Mouse (Mus musculus) hindbrain, postnatal 0 days (tissue): ENCODE results near the gene Lyst. TPM values are rescaled to one million over a fixed set of nuclear protein-coding genes. Genes with fewer than 3 reads are reported as not detected.
"Not testable (repeated sequence)": the region's sequence is repeated elsewhere in the genome, so short reads cannot be mapped to it uniquely, and the experiment has no call there.

Experiments used
- ATAC-seq: fragments of 200-750 bp; cut with Nextera tagmentation; 2 replicates; pipeline ENCODE4 v1.8.0; 2017; ENCODE audit warnings: mild to moderate bottlenecking, moderate TSS enrichment, moderate library complexity
- DNase-seq: peaks from one replicate; pipeline ENCODE4 v3.0.0-alpha.2; 2015; ENCODE audit warnings: low spot score
- H3K27ac ChIP-seq: fragments of 300-500 bp; sonication (generic); 2 replicates; pipeline ENCODE4 v1.5.1; 2014; ENCODE audit warnings: mild to moderate bottlenecking
- H3K27me3 ChIP-seq: fragments of 300-500 bp; sonication (generic); 2 replicates; pipeline ENCODE4 v1.6.1; 2014; ENCODE audit warnings: low read length, mixed read lengths; ENCODE audit not compliant: insufficient read depth
- H3K36me3 ChIP-seq: fragments of 300-500 bp; sonication (generic); 2 replicates; pipeline ENCODE4 v1.6.1; 2014; ENCODE audit warnings: low read length, mixed read lengths; ENCODE audit not compliant: insufficient read depth
- H3K4me1 ChIP-seq: fragments of 300-500 bp; sonication (generic); 2 replicates; pipeline ENCODE4 v1.6.1; 2014; ENCODE audit warnings: antibody characterized with exemption, low read length, mixed read lengths; ENCODE audit not compliant: insufficient read depth
- H3K4me2 ChIP-seq: fragments of 300-500 bp; sonication (generic); 2 replicates; pipeline ENCODE4 v1.6.1; 2014; ENCODE audit warnings: low read depth, mild to moderate bottlenecking, low read length, moderate library complexity, mixed read lengths
- H3K4me3 ChIP-seq: fragments of 300-500 bp; sonication (generic); 2 replicates; pipeline ENCODE4 v1.5.1; 2014; ENCODE audit warnings: low read length
- H3K9ac ChIP-seq: fragments of 300-500 bp; sonication (generic); replicated peaks from 2 replicates; pipeline ENCODE4 v1.6.1; 2014; ENCODE audit warnings: mild to moderate bottlenecking, low read length, moderate library complexity, mixed read lengths
- H3K9me3 ChIP-seq: fragments of 300-500 bp; sonication (generic); 2 replicates; pipeline ENCODE4 v1.6.1; 2016; ENCODE audit warnings: low read length, mixed read lengths
- CTCF ChIP-seq: IDR thresholded peaks from 2 replicates; pipeline ENCODE4 v1.5.1; 2016; ENCODE audit warnings: antibody characterized with exemption, control low read depth, low read depth
- WGBS: fragments of 180-500 bp; shearing (Covaris S2); extraction: QIAGEN DNeasy Blood & Tissue Kit; methylation state at CpG from one replicate; pipeline ENCODE4 v1.1.7; 2014; 5-methylcytosine and 5-hydroxymethylcytosine counted together
- polyA plus RNA-seq: library from polyadenylated mRNA; unstranded; fragments of >200 nt; fragmentation: Nextera tagmentation; extraction: Ambion mirVana; gene quantifications from 2 replicates; pipeline ENCODE4 v1.2.1, GENCODE M21; 2015
- total RNA-seq: library from RNA; depleted of rRNA; stranded (reverse); fragments of >200 nt; gene quantifications from 2 replicates; pipeline ENCODE4 v1.2.3, GENCODE M21; 2014

The Lyst gene
- total and polyA plus RNA-seq, 2 experiments from 2014 or later = 3.7 to 14.8 TPM

DNA sequence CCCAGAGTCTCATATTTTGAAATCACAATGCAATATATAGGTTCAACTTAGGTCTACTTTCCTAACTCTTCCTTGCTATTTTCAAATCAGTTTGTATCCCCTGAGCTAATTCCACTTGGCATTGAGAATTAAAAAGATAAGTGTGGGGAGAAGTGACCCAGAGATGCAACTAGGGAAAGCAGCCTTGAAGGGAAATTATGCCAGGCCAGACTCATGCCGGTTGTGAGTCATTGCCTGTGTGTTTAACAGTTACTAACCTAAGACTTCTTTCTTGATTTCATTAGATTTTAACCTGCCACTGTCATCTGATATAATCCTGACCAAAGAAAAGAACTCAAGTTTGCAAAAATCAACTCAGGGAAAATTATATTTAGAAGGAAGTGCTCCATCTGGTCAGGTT, 43.5 kb downstream of the Lyst start:
- Histone ChIP-seq H3K27ac (no peak overlapping the region), H3K9me3 (no peaks in the 10 kb centered on the region), H3K27me3 (no peaks in the 10 kb centered on the region), H3K4me3 (no peak overlapping the region), H3K4me1 (no peaks in the 10 kb centered on the region), H3K4me2 (no peak overlapping the region), H3K36me3 (no peaks in the 10 kb centered on the region), H3K9ac (no peak overlapping the region)
- 86% methylated on average over 1 of the region's 1 CpGs for WGBS
- ATAC-seq (no peak), DNase-seq (no peak)
- TF ChIP-seq CTCF = no peak

DNA sequence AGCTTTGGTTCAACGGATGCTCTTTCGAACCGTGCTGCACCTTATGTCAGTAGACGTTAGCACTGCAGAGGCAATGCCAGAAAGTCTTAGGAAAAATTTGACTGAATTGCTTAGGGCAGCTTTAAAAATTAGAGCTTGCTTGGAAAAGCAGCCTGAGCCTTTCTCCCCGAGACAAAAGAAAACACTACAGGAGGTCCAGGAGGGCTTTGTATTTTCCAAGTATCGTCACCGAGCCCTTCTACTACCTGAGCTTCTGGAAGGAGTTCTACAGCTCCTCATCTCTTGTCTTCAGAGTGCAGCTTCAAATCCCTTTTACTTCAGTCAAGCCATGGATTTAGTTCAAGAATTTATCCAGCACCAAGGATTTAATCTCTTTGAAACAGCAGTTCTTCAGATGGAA, 44.5 kb downstream of the Lyst start:
- no peak for ATAC-seq

DNA sequence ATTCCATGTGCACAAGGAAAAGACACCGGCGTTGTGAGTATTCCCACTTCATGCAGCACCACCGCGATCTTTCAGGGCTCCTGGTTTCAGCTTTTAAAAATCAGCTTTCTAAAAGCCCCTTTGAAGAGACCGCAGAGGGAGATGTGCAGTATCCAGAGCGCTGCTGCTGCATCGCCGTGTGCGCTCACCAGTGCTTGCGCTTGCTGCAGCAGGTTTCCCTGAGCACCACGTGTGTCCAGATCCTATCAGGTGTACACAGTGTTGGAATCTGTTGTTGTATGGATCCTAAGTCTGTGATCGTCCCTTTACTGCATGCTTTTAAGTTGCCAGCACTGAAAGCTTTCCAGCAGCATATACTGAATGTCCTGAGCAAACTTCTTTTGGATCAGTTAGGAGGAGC, 45.0 kb downstream of the Lyst start:
- no peaks in the 10 kb centered on the region for H3K27me3 ChIP-seq
- no peak overlapping the region for H3K4me3 ChIP-seq
- TF ChIP-seq CTCF = no peak
- no peaks in the 10 kb centered on the region for H3K9me3 ChIP-seq
- H3K27ac ChIP-seq = no peak overlapping the region
- no peaks in the 10 kb centered on the region for H3K36me3 ChIP-seq
- ATAC-seq (no peak), DNase-seq (no peak)
- H3K9ac ChIP-seq = no peak overlapping the region
- H3K4me2 ChIP-seq = no peak overlapping the region
- no peaks in the 10 kb centered on the region for H3K4me1 ChIP-seq
- WGBS = 69% methylated on average over 12 of the region's 12 CpGs

More for the DNA sequence above, 44.5 kb downstream of the Lyst start:
- H3K4me1 ChIP-seq = no peaks in the 10 kb centered on the region
- no peaks in the 10 kb centered on the region for H3K27me3 ChIP-seq
- H3K36me3 ChIP-seq = no peaks in the 10 kb centered on the region
- no peak for TF ChIP-seq CTCF
- no peak overlapping the region for H3K4me2 ChIP-seq
- no peak overlapping the region for H3K4me3 ChIP-seq
- 45% methylated on average over 7 of the region's 7 CpGs for WGBS
- DNase-seq = no peak
- no peak overlapping the region for H3K9ac ChIP-seq
- no peaks in the 10 kb centered on the region for H3K9me3 ChIP-seq
- no peak overlapping the region for H3K27ac ChIP-seq

DNA sequence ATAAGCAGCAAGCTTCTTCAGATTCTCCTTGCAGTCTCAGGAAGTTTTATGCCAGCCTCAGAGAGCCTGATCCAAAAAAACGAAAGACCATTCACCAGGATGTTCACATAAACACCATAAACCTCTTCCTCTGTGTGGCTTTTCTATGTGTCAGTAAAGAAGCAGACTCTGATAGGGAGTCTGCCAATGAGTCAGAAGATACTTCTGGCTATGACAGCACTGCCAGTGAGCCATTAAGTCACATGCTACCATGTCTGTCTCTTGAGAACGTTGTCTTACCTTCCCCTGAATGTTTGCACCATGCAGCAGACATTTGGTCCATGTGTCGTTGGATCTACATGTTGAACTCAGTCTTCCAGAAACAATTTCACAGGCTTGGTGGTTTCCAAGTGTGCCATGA, 47.4 kb downstream of the Lyst start:
- Histone ChIP-seq H3K4me3 (no peak overlapping the region), H3K36me3 (no peaks in the 10 kb centered on the region), H3K4me2 (no peak overlapping the region), H3K27ac (no peak overlapping the region), H3K9ac (no peak overlapping the region), H3K27me3 (no peaks in the 10 kb centered on the region), H3K9me3 (no peaks in the 10 kb centered on the region), H3K4me1 (no peaks in the 10 kb centered on the region)
- ATAC-seq (no peak), DNase-seq (no peak)
- 72% methylated on average over 3 of the region's 3 CpGs for WGBS
- no peak for TF ChIP-seq CTCF

DNA sequence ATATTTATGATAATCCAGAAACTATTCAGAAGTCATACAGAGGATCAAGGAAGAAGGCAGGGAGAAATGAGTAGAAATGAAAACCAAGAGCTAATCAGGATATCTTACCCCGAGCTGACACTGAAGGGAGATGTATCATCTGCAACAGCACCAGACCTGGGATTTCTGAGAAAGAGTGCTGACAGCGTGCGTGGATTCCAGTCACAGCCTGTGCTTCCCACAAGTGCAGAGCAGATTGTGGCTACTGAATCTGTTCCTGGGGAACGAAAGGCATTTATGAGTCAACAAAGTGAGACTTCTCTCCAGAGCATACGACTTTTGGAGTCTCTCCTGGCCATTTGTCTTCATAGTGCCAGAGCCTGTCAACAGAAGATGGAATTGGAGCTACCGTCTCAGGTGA, 47.8 kb downstream of the Lyst start:
- WGBS = 90% methylated on average over 6 of the region's 6 CpGs
- Histone ChIP-seq H3K9me3 (no peaks in the 10 kb centered on the region), H3K27me3 (no peaks in the 10 kb centered on the region), H3K9ac (no peak overlapping the region), H3K4me3 (no peak overlapping the region), H3K4me1 (no peaks in the 10 kb centered on the region), H3K27ac (no peak overlapping the region), H3K36me3 (no peaks in the 10 kb centered on the region), H3K4me2 (no peak overlapping the region)
- ATAC-seq = no peak
- TF ChIP-seq CTCF = no peak
- DNase-seq = no peak

DNA sequence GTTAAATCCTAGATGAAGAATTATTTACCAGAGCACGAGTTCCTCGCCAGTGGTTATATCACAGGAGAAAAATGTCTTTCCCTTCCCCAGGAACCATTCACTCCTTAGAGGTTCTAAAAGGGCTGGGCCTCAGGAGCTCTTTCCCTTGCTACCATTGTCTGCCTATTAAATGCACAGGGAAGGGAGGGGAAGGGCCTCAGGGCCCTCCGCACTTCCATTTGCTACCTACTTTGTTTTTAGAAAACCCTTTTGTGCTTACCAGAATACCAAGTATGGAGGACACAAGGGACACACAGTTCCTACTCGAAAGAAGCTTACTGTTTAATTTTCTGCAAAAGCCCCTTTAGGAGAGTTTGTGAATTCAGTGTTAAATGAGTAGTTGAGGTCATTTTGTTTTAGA, 48.5 kb downstream of the Lyst start:
- Histone ChIP-seq H3K9ac (no peak overlapping the region), H3K27ac (no peak overlapping the region), H3K4me3 (no peak overlapping the region), H3K4me2 (no peak overlapping the region), H3K27me3 (no peaks in the 10 kb centered on the region), H3K36me3 (no peaks in the 10 kb centered on the region), H3K9me3 (no peaks in the 10 kb centered on the region), H3K4me1 (no peaks in the 10 kb centered on the region)
- DNase-seq = no peak
- no peak for TF ChIP-seq CTCF
- WGBS = 40% methylated on average over 4 of the region's 4 CpGs
- ATAC-seq = no peak

DNA sequence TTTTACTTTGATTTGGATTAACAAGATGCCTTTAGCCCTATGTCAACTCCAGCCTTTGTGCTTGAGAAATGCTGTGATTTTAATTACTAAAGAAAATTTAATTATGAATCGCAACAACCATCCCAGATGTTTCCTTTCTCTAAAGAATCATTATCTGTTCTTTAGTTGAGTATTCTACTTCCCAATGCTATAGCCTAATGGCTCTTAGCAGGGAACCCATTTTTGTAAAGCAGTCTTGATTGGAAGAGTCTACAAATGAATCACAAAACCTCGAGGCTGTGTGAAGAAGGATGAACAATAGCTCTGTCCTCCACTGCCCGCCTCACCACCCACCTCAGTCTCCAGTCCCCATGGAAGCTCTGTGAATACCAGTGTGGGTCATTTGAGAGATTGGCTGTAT, 57.1 kb downstream of the Lyst start:
- Histone ChIP-seq H3K4me2 (no peak overlapping the region), H3K9ac (no peak overlapping the region), H3K4me3 (no peak overlapping the region), H3K36me3 (peaks cover 3% of the 10 kb centered on the region; the same call in 1 of the 2 replicates), H3K9me3 (no peaks in the 10 kb centered on the region), H3K27ac (no peak overlapping the region), H3K4me1 (no peaks in the 10 kb centered on the region), H3K27me3 (no peaks in the 10 kb centered on the region)
- DNase-seq = no peak
- no peak for TF ChIP-seq CTCF
- no peak for ATAC-seq
- WGBS = 49% methylated on average over 3 of the region's 3 CpGs

DNA sequence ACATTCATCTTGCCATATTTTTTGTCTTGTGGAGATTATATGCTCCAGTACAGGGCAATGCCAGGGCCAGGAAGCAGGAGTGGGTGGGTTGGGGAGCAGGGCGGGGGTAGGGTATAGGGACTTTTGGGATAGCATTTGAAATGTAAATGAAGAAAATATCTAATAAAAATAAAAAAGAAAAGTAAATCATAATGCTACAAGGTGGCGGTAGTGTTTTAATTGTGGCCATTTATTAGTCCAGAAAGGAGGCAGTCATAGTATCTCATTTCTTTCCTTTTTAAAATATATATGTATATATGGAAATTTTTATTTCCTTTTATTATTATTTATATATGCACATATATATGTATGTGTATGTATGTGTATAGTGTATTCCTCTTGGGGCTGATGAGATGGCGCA, 65.3 kb downstream of the Lyst start:
- Histone ChIP-seq H3K4me1 (no peaks in the 10 kb centered on the region), H3K36me3 (peaks cover 7% of the 10 kb centered on the region; the same call in 1 of the 2 replicates), H3K27me3 (no peaks in the 10 kb centered on the region), H3K4me2 (no peak overlapping the region), H3K4me3 (no peak overlapping the region), H3K9ac (no peak overlapping the region), H3K9me3 (no peaks in the 10 kb centered on the region), H3K27ac (no peak overlapping the region)
- 96% methylated on average over 3 of the region's 3 CpGs for WGBS
- ATAC-seq (no peak), DNase-seq (no peak)
- no peak for TF ChIP-seq CTCF

DNA sequence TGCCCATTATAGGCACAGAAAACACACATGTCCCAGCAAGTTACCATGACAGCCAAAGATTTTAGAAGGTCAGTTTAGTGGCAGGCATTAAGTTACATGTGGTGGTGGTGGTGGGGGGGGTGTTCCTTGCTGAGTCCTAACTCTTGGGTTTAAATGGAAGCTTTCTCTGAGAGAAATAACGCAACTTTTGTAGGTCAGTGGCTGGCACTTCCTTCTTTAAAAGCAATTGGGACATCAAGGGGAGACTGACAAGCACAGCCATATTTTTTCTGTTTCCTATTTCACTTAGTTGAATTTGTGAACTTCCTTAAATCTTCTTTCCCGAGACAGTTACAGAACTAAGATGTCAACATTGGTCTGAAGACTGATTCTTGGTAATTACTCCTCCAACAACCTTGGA, 75.9 kb downstream of the Lyst start:
- not testable (repeated sequence) for H3K4me2 ChIP-seq, H3K9me3 ChIP-seq, H3K27me3 ChIP-seq, H3K9ac ChIP-seq, DNase-seq, H3K36me3 ChIP-seq, H3K4me1 ChIP-seq, ATAC-seq, H3K27ac ChIP-seq, H3K4me3 ChIP-seq
- 91% methylated on average over 2 of the region's 2 CpGs for WGBS
